Mouse (Mus musculus) liver, embryonic 11.5 days (tissue): ENCODE results near the gene Slc48a1. TPM values are rescaled to one million over a fixed set of nuclear protein-coding genes. Genes with fewer than 3 reads are reported as not detected.

Source experiments
- ATAC-seq: fragments of 200-750 bp; cut with Nextera tagmentation; replicated peaks from 2 replicates; pipeline ENCODE4 v1.8.0; 2017; ENCODE audit warnings: moderate number of reproducible peaks, mild to moderate bottlenecking, moderate TSS enrichment, moderate library complexity; ENCODE audit not compliant: low FRiP score
- DNase-seq: peaks from one replicate; pipeline ENCODE4 v3.0.0-alpha.2; 2017; ENCODE audit warnings: low spot score
- H3K27ac ChIP-seq: fragments of 300-500 bp; sonication (generic); 2 replicates; pipeline ENCODE4 v1.5.1; 2014; ENCODE audit warnings: mild to moderate bottlenecking, low read depth, low read length, control low read depth
- H3K27me3 ChIP-seq: fragments of 300-500 bp; sonication (generic); replicated peaks from 2 replicates; pipeline ENCODE4 v1.6.1; 2014; ENCODE audit warnings: low read length, mixed read lengths; ENCODE audit not compliant: control insufficient read depth, insufficient read depth
- H3K36me3 ChIP-seq: fragments of 300-500 bp; sonication (generic); 2 replicates; pipeline ENCODE4 v1.6.1; 2014; ENCODE audit warnings: mild to moderate bottlenecking, low read length, moderate library complexity, mixed read lengths; ENCODE audit not compliant: control insufficient read depth, insufficient read depth
- H3K4me1 ChIP-seq: fragments of 300-500 bp; sonication (generic); replicated peaks from 2 replicates; pipeline ENCODE4 v1.6.1; 2014; ENCODE audit warnings: low read length, mixed read lengths; ENCODE audit not compliant: control insufficient read depth, insufficient read depth
- H3K4me2 ChIP-seq: fragments of 300-500 bp; sonication (generic); 2 replicates; pipeline ENCODE4 v1.6.1; 2014; ENCODE audit warnings: mild to moderate bottlenecking, control low read depth, moderate library complexity
- H3K4me3 ChIP-seq: fragments of 300-500 bp; sonication (generic); 2 replicates; pipeline ENCODE4 v1.5.1; 2014; ENCODE audit warnings: low read depth, low read length, control low read depth
- H3K9ac ChIP-seq: fragments of 300-500 bp; sonication (generic); 2 replicates; pipeline ENCODE4 v1.6.1; 2014; ENCODE audit warnings: low read depth, low read length, control low read depth
- H3K9me3 ChIP-seq: fragments of 300-500 bp; sonication (generic); 2 replicates; pipeline ENCODE4 v1.6.1; 2016; ENCODE audit warnings: low read length, inconsistent platforms, mixed read lengths; ENCODE audit not compliant: control insufficient read depth
- WGBS: fragments of 180-500 bp; shearing (Covaris S2); extraction: QIAGEN DNeasy Blood & Tissue Kit; methylation state at CpG from one replicate; pipeline ENCODE4 v1.1.7; 2014; 5-methylcytosine and 5-hydroxymethylcytosine counted together
- polyA plus RNA-seq: library from polyadenylated mRNA; unstranded; fragments of >200 nt; fragmentation: Nextera tagmentation; extraction: Ambion mirVana; gene quantifications from 2 replicates; pipeline ENCODE4 v1.2.1, GENCODE M21; 2014

Gene Slc48a1
- polyA plus RNA-seq, 1 experiment from 2014 or later, result 55.0 TPM

GRCm38 (mm10) chr15:97742600-97742999 lies 35.7 kb upstream of the Slc48a1 start:
- Histone ChIP-seq H3K4me3 (no peak overlapping the region), H3K27ac (no peak overlapping the region), H3K4me1 (peaks cover 10% of the 10 kb centered on the region), H3K9me3 (no peaks in the 10 kb centered on the region), H3K4me2 (no peak overlapping the region), H3K9ac (no peak overlapping the region), H3K27me3 (no peaks in the 10 kb centered on the region), H3K36me3 (no peaks in the 10 kb centered on the region)
- DNase-seq (no peak), ATAC-seq (no peak)
- WGBS, result 44% methylated on average over 4 of the region's 4 CpGs

GRCm38 (mm10) chr15:97743210-97743609 lies 35.1 kb upstream of the Slc48a1 start:
- ATAC-seq (no peak), DNase-seq (no peak)
- Histone ChIP-seq H3K9ac (no peak overlapping the region), H3K27ac (no peak overlapping the region), H3K4me2 (no peak overlapping the region), H3K27me3 (no peaks in the 10 kb centered on the region), H3K36me3 (no peaks in the 10 kb centered on the region), H3K4me1 (peaks cover 14% of the 10 kb centered on the region), H3K4me3 (no peak overlapping the region), H3K9me3 (no peaks in the 10 kb centered on the region)
- 74% methylated on average over 5 of the region's 5 CpGs for WGBS

- H3K4me1 ChIP-seq, result peaks cover 18% of the 10 kb centered on the region
- 75% methylated on average over 11 of the region's 12 CpGs for WGBS
- DNase-seq, result no peak
- H3K27ac ChIP-seq, result peak overlapping the region; percentile 25
- H3K4me3 ChIP-seq, result no peak overlapping the region
- H3K9ac ChIP-seq, result 0 out of 2 replicates have a peak overlapping the region, but pooled peaks have one; percentile 30
- no peak for ATAC-seq
- H3K4me2 ChIP-seq, result no peak overlapping the region
- H3K9me3 ChIP-seq, result no peaks in the 10 kb centered on the region
- H3K36me3 ChIP-seq, result no peaks in the 10 kb centered on the region
- H3K27me3 ChIP-seq, result no peaks in the 10 kb centered on the region
Observed at GRCm38 (mm10) chr15:97743961-97744525, 34.3 kb upstream of the Slc48a1 start.

GRCm38 (mm10) chr15:97744930-97745329 lies 33.4 kb upstream of the Slc48a1 start:
- no peaks in the 10 kb centered on the region for H3K9me3 ChIP-seq
- H3K4me1 ChIP-seq, result peaks cover 18% of the 10 kb centered on the region
- H3K4me2 ChIP-seq, result no peak overlapping the region
- H3K27me3 ChIP-seq, result no peaks in the 10 kb centered on the region
- DNase-seq (no peak), ATAC-seq (peak; percentile 81)
- H3K4me3 ChIP-seq, result no peak overlapping the region
- WGBS, result 69% methylated on average over 10 of the region's 10 CpGs
- no peak overlapping the region for H3K9ac ChIP-seq
- H3K27ac ChIP-seq, result peak overlapping the region; percentile 19; the same call in 1 of the 2 replicates
- H3K36me3 ChIP-seq, result no peaks in the 10 kb centered on the region

- H3K9me3 ChIP-seq, result no peaks in the 10 kb centered on the region
- no peak for ATAC-seq
- WGBS, result 72% methylated on average over 10 of the region's 10 CpGs
- no peak overlapping the region for H3K4me2 ChIP-seq
- no peak overlapping the region for H3K4me3 ChIP-seq
- H3K27ac ChIP-seq, result peak overlapping the region; percentile 19; the same call in 1 of the 2 replicates
- no peak overlapping the region for H3K9ac ChIP-seq
- peaks cover 19% of the 10 kb centered on the region for H3K4me1 ChIP-seq
- no peak for DNase-seq
- no peaks in the 10 kb centered on the region for H3K36me3 ChIP-seq
- no peaks in the 10 kb centered on the region for H3K27me3 ChIP-seq
Observed at GRCm38 (mm10) chr15:97745331-97745730, 33.0 kb upstream of the Slc48a1 start.

- Histone ChIP-seq H3K4me1 (peaks cover 21% of the 10 kb centered on the region), H3K27me3 (no peaks in the 10 kb centered on the region), H3K27ac (no peak overlapping the region; the same call in 1 of the 2 replicates), H3K4me3 (no peak overlapping the region), H3K9me3 (no peaks in the 10 kb centered on the region), H3K9ac (no peak overlapping the region), H3K36me3 (no peaks in the 10 kb centered on the region), H3K4me2 (no peak overlapping the region)
- ATAC-seq (no peak), DNase-seq (no peak)
- WGBS, result 79% methylated on average over 10 of the region's 10 CpGs
Observed at GRCm38 (mm10) chr15:97746278-97746677, 32.0 kb upstream of the Slc48a1 start.

- ATAC-seq (peak; percentile 32; the same call in 1 of the 2 replicates), DNase-seq (no peak)
- H3K4me1 ChIP-seq, result peaks cover 21% of the 10 kb centered on the region
- no peaks in the 10 kb centered on the region for H3K9me3 ChIP-seq
- H3K9ac ChIP-seq, result no peak overlapping the region
- no peak overlapping the region for H3K4me2 ChIP-seq
- no peaks in the 10 kb centered on the region for H3K36me3 ChIP-seq
- 84% methylated on average over 24 of the region's 24 CpGs for WGBS
- no peak overlapping the region; the same call in 1 of the 2 replicates for H3K27ac ChIP-seq
- H3K27me3 ChIP-seq, result no peaks in the 10 kb centered on the region
- no peak overlapping the region for H3K4me3 ChIP-seq
Observed at GRCm38 (mm10) chr15:97746748-97747147, 31.6 kb upstream of the Slc48a1 start.

- ATAC-seq, result no peak
- Histone ChIP-seq H3K4me3 (no peak overlapping the region), H3K36me3 (no peaks in the 10 kb centered on the region), H3K9me3 (no peaks in the 10 kb centered on the region), H3K4me1 (peaks cover 21% of the 10 kb centered on the region), H3K9ac (no peak overlapping the region), H3K4me2 (no peak overlapping the region), H3K27ac (no peak overlapping the region), H3K27me3 (no peaks in the 10 kb centered on the region)
- 80% methylated on average over 4 of the region's 4 CpGs for WGBS
- DNase-seq, result no peak
Observed at GRCm38 (mm10) chr15:97747486-97747885, 30.8 kb upstream of the Slc48a1 start.

- Histone ChIP-seq H3K4me1 (peaks cover 21% of the 10 kb centered on the region), H3K27ac (no peak overlapping the region; the same call in 1 of the 2 replicates), H3K4me2 (no peak overlapping the region), H3K27me3 (no peaks in the 10 kb centered on the region), H3K36me3 (no peaks in the 10 kb centered on the region), H3K9ac (no peak overlapping the region), H3K9me3 (no peaks in the 10 kb centered on the region), H3K4me3 (no peak overlapping the region)
- DNase-seq (no peak), ATAC-seq (peak; percentile 56; the same call in 1 of the 2 replicates)
- WGBS, result 43% methylated on average over 10 of the region's 10 CpGs
Observed at GRCm38 (mm10) chr15:97748309-97748708, 30.0 kb upstream of the Slc48a1 start.
